ENCODE assay signal across 26 mouse cellular contexts in genomic region chr1:34110862-34111261, GRCm38 (mm10).
A peak's percentile ranks its signal among the peaks of the same experiment; 100 is the strongest.
DNase-seq lines count a peak whose midpoint lies in the region; ATAC-seq and TF ChIP-seq lines count a peak whose summit lies in the region.
"Had no signal": no experiment of that assay in that cellular context is flagged by ENCODE, and none has a peak within 500 bp of the region (broad histone marks: within the 10 kb centered on the region; RNA-seq: fewer than 3 reads in every experiment).

No protein-coding gene starts in this region.

- 71% methylated on average over 2 of the region's 2 CpGs for WGBS in forebrain, embryonic 12.5 days
- WGBS in forebrain, embryonic 11.5 days, result 80% methylated on average over 2 of the region's 2 CpGs
- WGBS in intestine, embryonic 15.5 days, result 49% methylated on average over 2 of the region's 2 CpGs
- WGBS in intestine, postnatal 0 days, result 48% methylated on average over 2 of the region's 2 CpGs

- no peaks in the 10 kb centered on the region for H3K9me3 ChIP-seq in forebrain, embryonic 12.5 days
- no peaks in the 10 kb centered on the region for H3K9me3 ChIP-seq in forebrain, embryonic 11.5 days (ENCODE audit: control insufficient read depth, low read length)
- H3K9me3 ChIP-seq in intestine, embryonic 15.5 days, result no peaks in the 10 kb centered on the region
- H3K9me3 ChIP-seq in intestine, postnatal 0 days (ENCODE audit: control insufficient read depth), result no peaks in the 10 kb centered on the region
- H3K9me3 ChIP-seq: embryonic facial prominence, embryonic 13.5 days; heart, embryonic 13.5 days; hindbrain, embryonic 13.5 days; limb, embryonic 15.5 days; neural tube, embryonic 12.5 days had no signal

- no peak overlapping the region for H3K4me3 ChIP-seq in forebrain, embryonic 12.5 days (replicated peaks)
- H3K4me3 ChIP-seq in forebrain, embryonic 11.5 days (ENCODE audit: low read depth, low read length), result no peak overlapping the region
- no peak overlapping the region for H3K4me3 ChIP-seq in intestine, embryonic 15.5 days (replicated peaks)
- H3K4me3 ChIP-seq in intestine, postnatal 0 days (ENCODE audit: low read depth, low read length), result no peak overlapping the region
- H3K4me3 ChIP-seq: embryonic facial prominence, embryonic 13.5 days; heart, embryonic 13.5 days; hindbrain, embryonic 13.5 days; limb, embryonic 15.5 days; neural tube, embryonic 12.5 days had no signal

- no peak overlapping the region for H3K4me2 ChIP-seq in forebrain, embryonic 12.5 days
- H3K4me2 ChIP-seq in forebrain, embryonic 11.5 days (ENCODE audit: low read depth, low read length, severe bottlenecking), result no peak overlapping the region
- H3K4me2 ChIP-seq in intestine, embryonic 15.5 days (replicated peaks), result no peak overlapping the region
- no peak overlapping the region for H3K4me2 ChIP-seq in intestine, postnatal 0 days (replicated peaks; ENCODE audit: low read depth)
- H3K4me2 ChIP-seq: embryonic facial prominence, embryonic 13.5 days; heart, embryonic 13.5 days; hindbrain, embryonic 13.5 days; limb, embryonic 15.5 days; neural tube, embryonic 12.5 days had no signal

- 0 out of 2 replicates have a peak, but pooled peaks have one; percentile 41 for ATAC-seq in forebrain, embryonic 12.5 days (ENCODE audit: low FRiP score)
- ATAC-seq in forebrain, embryonic 11.5 days (replicated peaks; ENCODE audit: low FRiP score), result no peak
- 0 out of 2 replicates have a peak, but pooled peaks have one; percentile 28 for ATAC-seq in intestine, embryonic 15.5 days
- ATAC-seq in intestine, postnatal 0 days, result no peak
- ATAC-seq: forebrain, postnatal 0 days had no signal

- H3K4me1 ChIP-seq in forebrain, embryonic 12.5 days, result peaks cover 12% of the 10 kb centered on the region
- H3K4me1 ChIP-seq in forebrain, embryonic 11.5 days (replicated peaks; ENCODE audit: control insufficient read depth, insufficient read depth, low read length), result peaks cover 10% of the 10 kb centered on the region; the same call in 1 of the 2 replicates
- no peaks in the 10 kb centered on the region; the same call in 1 of the 2 replicates for H3K4me1 ChIP-seq in intestine, embryonic 15.5 days (replicated peaks)
- no peaks in the 10 kb centered on the region for H3K4me1 ChIP-seq in intestine, postnatal 0 days (replicated peaks; ENCODE audit: control insufficient read depth, insufficient read depth, low read length)

- H3K36me3 ChIP-seq in forebrain, embryonic 12.5 days (replicated peaks), result peaks cover 5% of the 10 kb centered on the region; the same call in 1 of the 2 replicates
- H3K36me3 ChIP-seq in forebrain, embryonic 11.5 days (ENCODE audit: control insufficient read depth, insufficient read depth, low read length), result no peaks in the 10 kb centered on the region
- no peaks in the 10 kb centered on the region for H3K36me3 ChIP-seq in intestine, embryonic 15.5 days
- H3K36me3 ChIP-seq in intestine, postnatal 0 days (ENCODE audit: control insufficient read depth, insufficient read depth), result no peaks in the 10 kb centered on the region
- H3K36me3 ChIP-seq: embryonic facial prominence, embryonic 13.5 days; limb, embryonic 15.5 days; neural tube, embryonic 12.5 days had no signal

- H3K27me3 ChIP-seq in forebrain, embryonic 12.5 days, result no peaks in the 10 kb centered on the region
- H3K27me3 ChIP-seq in forebrain, embryonic 11.5 days (ENCODE audit: control insufficient read depth, insufficient read depth, low read length), result no peaks in the 10 kb centered on the region
- H3K27me3 ChIP-seq in intestine, embryonic 15.5 days (replicated peaks), result no peaks in the 10 kb centered on the region
- H3K27me3 ChIP-seq in intestine, postnatal 0 days (replicated peaks; ENCODE audit: control insufficient read depth, insufficient read depth, low read length), result no peaks in the 10 kb centered on the region
- H3K27me3 ChIP-seq: embryonic facial prominence, embryonic 13.5 days; heart, embryonic 13.5 days; hindbrain, embryonic 13.5 days; limb, embryonic 15.5 days; neural tube, embryonic 12.5 days had no signal

- no peak overlapping the region for H3K9ac ChIP-seq in forebrain, embryonic 12.5 days
- no peak overlapping the region for H3K9ac ChIP-seq in forebrain, embryonic 11.5 days (ENCODE audit: low read length)
- H3K9ac ChIP-seq in intestine, embryonic 15.5 days, result no peak overlapping the region
- no peak overlapping the region for H3K9ac ChIP-seq in intestine, postnatal 0 days (ENCODE audit: low read depth, low read length)
- H3K9ac ChIP-seq: embryonic facial prominence, embryonic 13.5 days; forebrain, postnatal 0 days; heart, embryonic 13.5 days; hindbrain, embryonic 13.5 days; limb, embryonic 15.5 days; liver, embryonic 14.5 days; neural tube, embryonic 12.5 days had no signal

- no peak overlapping the region for H3K27ac ChIP-seq in forebrain, embryonic 12.5 days
- no peak overlapping the region for H3K27ac ChIP-seq in forebrain, embryonic 11.5 days (ENCODE audit: low read depth, low read length)
- no peak overlapping the region for H3K27ac ChIP-seq in intestine, embryonic 15.5 days
- no peak overlapping the region for H3K27ac ChIP-seq in intestine, postnatal 0 days (ENCODE audit: low read depth, low read length)
- H3K27ac ChIP-seq: embryonic facial prominence, embryonic 13.5 days; hindbrain, embryonic 13.5 days; limb, embryonic 15.5 days; liver, embryonic 14.5 days; neural tube, embryonic 12.5 days had no signal

- TF ChIP-seq CTCF in intestine, postnatal 0 days (IDR thresholded peaks at IDR 0.05; ENCODE audit: low read depth), result no peak

- DNase-seq in forebrain, embryonic 11.5 days (ENCODE audit: low spot score), result no peak
- DNase-seq in 3T3-L1 (ENCODE audit: low read depth, low spot score) (peak; percentile 60), adipocyte (ENCODE audit: low spot score) (peak; percentile 44)
- no peak for DNase-seq in embryo, embryonic 9.5 days (ENCODE audit: extremely low spot score)
- no peak for DNase-seq in T-cell, adult 2 months (ENCODE audit: low spot score)
- DNase-seq: adrenal gland, postnatal 36 days; cerebellum, adult 11 months; cerebellum, adult 9-11 months; forebrain, postnatal 0 days; kidney, adult 8-10 months; kidney, postnatal 10 days; left cerebral cortex, postnatal 4 days; lung, postnatal 10 days; midbrain, embryonic 14.5 days; right cerebral cortex, postnatal 4 days; thymus, adult 18-20 months; thymus, postnatal 36 days had no signal

Comparison
In these comparisons a context has a peak if more than half of its experiments do, and no peak if none do; other contexts are left out.
1. ATAC-seq: peak in forebrain, embryonic 12.5 days (single experiment) and intestine, embryonic 15.5 days (single experiment); none in forebrain, embryonic 11.5 days (single experiment) and intestine, postnatal 0 days (single experiment).
2. DNase-seq: peak in 3T3-L1 (single experiment) and adipocyte (single experiment); none in forebrain, embryonic 11.5 days (single experiment), embryo, embryonic 9.5 days (single experiment) and T-cell, adult 2 months (single experiment).